Mouse (Mus musculus) cortical plate, adult 2 months (tissue): ENCODE measurements at regions not wholly inside any gene's neighbourhood (a gene's known extent, or its start where the extent isn't known, plus 50 kb on each side); places are given as distances from the start of the nearest gene placed in this dataset.

ENCODE experiments used
- CTCF ChIP-seq: fragments of 200-500 bp; IDR thresholded peaks from 2 replicates; pipeline ENCODE4 v1.5.1; 2011; ENCODE audit warnings: mild to moderate bottlenecking, control low read depth, low read length; ENCODE audit not compliant: insufficient read depth; ENCODE audit errors: extremely low read depth
- POLR2A ChIP-seq: fragments of 200-500 bp; IDR thresholded peaks from 2 replicates; pipeline ENCODE4 v1.6.1; 2011; ENCODE audit warnings: mild to moderate bottlenecking, low read length, control low read depth; ENCODE audit not compliant: insufficient read depth; ENCODE audit errors: extremely low read depth

DNA sequence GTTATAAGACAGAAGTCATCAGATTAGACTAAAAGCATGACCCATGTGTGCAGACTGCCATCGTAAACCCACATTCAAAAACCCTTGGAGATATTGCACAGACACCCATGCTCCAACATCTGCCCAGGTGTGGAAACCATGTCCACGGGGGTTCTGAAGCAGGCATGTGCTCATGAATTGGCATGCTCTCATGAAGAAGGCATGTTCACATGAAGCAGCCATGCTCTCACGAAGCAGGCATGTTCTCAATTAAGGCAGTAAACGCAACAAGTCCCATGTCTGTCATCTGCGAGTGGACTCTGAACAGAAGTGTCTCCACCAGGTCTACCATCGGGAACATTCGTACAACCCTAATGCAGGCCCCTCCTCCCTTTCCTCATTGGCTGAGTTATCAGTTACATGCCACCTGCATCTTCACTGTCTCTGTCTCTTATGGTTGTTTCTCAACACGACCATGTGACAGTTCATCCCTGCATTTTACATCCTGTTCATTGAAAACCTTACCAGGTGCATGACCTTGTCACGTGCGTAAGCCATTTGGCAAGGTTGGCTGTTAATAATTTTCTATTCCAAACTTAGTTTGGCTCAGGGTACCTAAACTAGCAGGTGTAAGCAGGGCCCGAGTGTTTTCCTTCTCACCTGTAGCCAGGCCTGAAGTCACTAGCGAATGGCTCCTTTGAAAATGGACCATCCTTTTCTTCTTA lies 193.4 kb downstream of the Tcp10c start:
- no peak for TF ChIP-seq POLR2A
- TF ChIP-seq CTCF, result no peak
